Mouse (Mus musculus) limb, embryonic 11.5 days (tissue): ENCODE results near the gene Usp48. TPM values are rescaled to one million over a fixed set of nuclear protein-coding genes. Genes with fewer than 3 reads are reported as not detected.

Experiments
- ATAC-seq: fragments of 200-750 bp; cut with Nextera tagmentation; 2 replicates; pipeline ENCODE4 v1.8.0; 2017; ENCODE audit warnings: low read depth; ENCODE audit not compliant: insufficient number of reproducible peaks, low FRiP score, low TSS enrichment
- DNase-seq: peaks from one replicate; pipeline ENCODE4 v3.0.0-alpha.2; 2015; ENCODE audit warnings: low spot score
- H3K27ac ChIP-seq: fragments of 300-500 bp; sonication (generic); replicated peaks from 2 replicates; pipeline ENCODE4 v1.5.1; 2014; ENCODE audit warnings: low read depth, mild to moderate bottlenecking, low read length
- H3K27me3 ChIP-seq: fragments of 300-500 bp; sonication (generic); 2 replicates; pipeline ENCODE4 v1.6.1; 2014; ENCODE audit warnings: mild to moderate bottlenecking, low read length, mixed read lengths; ENCODE audit not compliant: control insufficient read depth, insufficient read depth
- H3K36me3 ChIP-seq: fragments of 300-500 bp; sonication (generic); 2 replicates; pipeline ENCODE4 v1.6.1; 2014; ENCODE audit warnings: mild to moderate bottlenecking, low read length, moderate library complexity, mixed read lengths; ENCODE audit not compliant: control insufficient read depth, insufficient read depth
- H3K4me1 ChIP-seq: fragments of 300-500 bp; sonication (generic); 2 replicates; pipeline ENCODE4 v1.6.1; 2014; ENCODE audit warnings: low read length, mixed read lengths; ENCODE audit not compliant: control insufficient read depth, insufficient read depth
- H3K4me2 ChIP-seq: fragments of 300-500 bp; sonication (generic); 2 replicates; pipeline ENCODE4 v1.6.1; 2014; ENCODE audit warnings: low read depth, mild to moderate bottlenecking, moderate library complexity; ENCODE audit not compliant: severe bottlenecking
- H3K4me3 ChIP-seq: fragments of 300-500 bp; sonication (generic); 2 replicates; pipeline ENCODE4 v1.5.1; 2014; ENCODE audit warnings: low read depth, low read length
- H3K9ac ChIP-seq: fragments of 300-500 bp; sonication (generic); 2 replicates; pipeline ENCODE4 v1.6.1; 2014; ENCODE audit warnings: mild to moderate bottlenecking, low read length
- H3K9me3 ChIP-seq: fragments of 300-500 bp; sonication (generic); 2 replicates; pipeline ENCODE4 v1.6.1; 2016; ENCODE audit warnings: low read length; ENCODE audit not compliant: control insufficient read depth
- WGBS: fragments of 180-500 bp; shearing (Covaris S2); extraction: QIAGEN DNeasy Blood & Tissue Kit; methylation state at CpG from one replicate; pipeline ENCODE4 v1.1.7; 2014; 5-methylcytosine and 5-hydroxymethylcytosine counted together
- polyA plus RNA-seq: library from polyadenylated mRNA; unstranded; fragments of >200 nt; fragmentation: Nextera tagmentation; extraction: Ambion mirVana; gene quantifications from 2 replicates; pipeline ENCODE4 v1.2.1, GENCODE M21; 2014

Usp48 gene
- polyA plus RNA-seq, 1 experiment from 2014 or later: 93.0 TPM

DNA sequence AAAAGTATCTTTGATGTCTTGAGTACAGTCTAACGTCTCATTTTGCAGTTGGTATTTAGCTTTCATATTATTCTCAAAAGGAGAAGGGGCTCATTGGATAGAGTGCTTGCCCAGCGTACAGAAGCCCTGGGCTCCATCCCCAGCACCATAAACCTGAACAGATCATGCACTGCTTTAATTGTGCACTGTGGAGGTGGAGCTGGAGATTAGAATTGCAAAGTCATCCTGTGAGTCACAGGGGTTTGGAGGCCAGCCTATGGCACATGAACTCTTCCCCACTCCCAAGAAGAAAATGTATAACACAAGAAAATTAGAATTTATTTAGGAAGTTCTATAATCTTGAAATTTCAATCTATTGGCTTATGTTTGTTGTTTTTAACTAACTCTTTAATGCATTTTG is 49.9 kb downstream of the Usp48 start:
- no peak for DNase-seq
- Histone ChIP-seq H3K9me3 (no peaks in the 10 kb centered on the region), H3K4me2 (no peak overlapping the region), H3K4me1 (no peaks in the 10 kb centered on the region), H3K9ac (no peak overlapping the region), H3K36me3 (peaks cover 28% of the 10 kb centered on the region; the same call in 1 of the 2 replicates), H3K27ac (no peak overlapping the region), H3K27me3 (no peaks in the 10 kb centered on the region), H3K4me3 (no peak overlapping the region)
- no peak for ATAC-seq
- 80% methylated on average over 2 of the region's 2 CpGs for WGBS

GRCm38 (mm10) chr4:137646262-137646661 is 52.7 kb downstream of the Usp48 start:
- no peaks in the 10 kb centered on the region for H3K27me3 ChIP-seq
- peaks cover 25% of the 10 kb centered on the region for H3K36me3 ChIP-seq
- no peak overlapping the region for H3K4me3 ChIP-seq
- no peak overlapping the region for H3K9ac ChIP-seq
- no peaks in the 10 kb centered on the region for H3K9me3 ChIP-seq
- H3K4me2 ChIP-seq: no peak overlapping the region
- H3K4me1 ChIP-seq: no peaks in the 10 kb centered on the region
- DNase-seq: no peak
- no peak for ATAC-seq
- no peak overlapping the region for H3K27ac ChIP-seq

DNA sequence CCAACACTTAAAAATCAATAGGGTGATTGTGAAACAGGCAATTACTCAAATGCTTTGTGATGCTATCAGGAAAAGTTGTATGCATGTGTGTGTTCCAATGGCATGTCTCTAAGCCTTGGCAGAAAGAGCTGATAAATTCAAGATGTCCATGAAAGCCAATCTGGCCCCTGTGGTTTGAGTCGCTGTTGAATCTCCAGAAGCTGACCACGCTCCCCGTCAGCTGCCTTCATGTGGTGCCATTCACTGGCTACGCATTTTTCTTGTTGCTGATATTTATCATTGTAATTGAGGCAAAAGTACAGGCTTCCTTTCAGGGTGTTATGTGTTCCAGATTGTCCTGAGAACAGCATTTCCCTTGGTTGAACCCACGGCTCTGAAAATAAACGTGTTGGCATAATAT is 54.1 kb downstream of the Usp48 start:
- Histone ChIP-seq H3K27me3 (no peaks in the 10 kb centered on the region), H3K4me2 (no peak overlapping the region), H3K36me3 (peaks cover 27% of the 10 kb centered on the region), H3K4me3 (no peak overlapping the region), H3K4me1 (no peaks in the 10 kb centered on the region), H3K9ac (no peak overlapping the region), H3K9me3 (no peaks in the 10 kb centered on the region), H3K27ac (no peak overlapping the region)
- DNase-seq (no peak), ATAC-seq (no peak)
- 83% methylated on average over 6 of the region's 6 CpGs for WGBS

DNA sequence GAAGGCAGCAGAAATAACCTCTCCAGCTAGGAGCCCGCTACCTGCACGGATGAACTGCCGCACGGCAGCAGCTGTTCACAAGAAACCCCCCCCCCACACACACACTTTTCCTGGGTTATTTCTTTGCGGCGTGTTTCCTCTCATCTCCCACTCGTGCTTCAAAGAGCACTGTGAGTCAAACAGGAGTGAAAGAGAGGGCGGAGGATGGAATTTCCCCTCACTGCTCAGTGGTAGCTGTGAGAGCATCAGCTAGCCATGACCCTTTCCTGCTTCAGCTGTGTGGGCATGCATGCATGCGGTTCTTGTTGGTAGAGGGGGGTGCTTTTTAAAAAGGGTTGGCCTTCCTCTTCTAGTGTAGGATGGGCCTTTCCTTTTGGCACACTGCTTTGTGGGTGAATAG is 54.7 kb downstream of the Usp48 start:
- DNase-seq: no peak
- no peaks in the 10 kb centered on the region for H3K9me3 ChIP-seq
- no peak overlapping the region for H3K4me3 ChIP-seq
- H3K27me3 ChIP-seq: no peaks in the 10 kb centered on the region
- 89% methylated on average over 9 of the region's 9 CpGs for WGBS
- H3K36me3 ChIP-seq: peaks cover 29% of the 10 kb centered on the region
- ATAC-seq: no peak
- H3K4me2 ChIP-seq: no peak overlapping the region
- H3K27ac ChIP-seq: no peak overlapping the region
- no peak overlapping the region for H3K9ac ChIP-seq
- no peaks in the 10 kb centered on the region for H3K4me1 ChIP-seq

DNA sequence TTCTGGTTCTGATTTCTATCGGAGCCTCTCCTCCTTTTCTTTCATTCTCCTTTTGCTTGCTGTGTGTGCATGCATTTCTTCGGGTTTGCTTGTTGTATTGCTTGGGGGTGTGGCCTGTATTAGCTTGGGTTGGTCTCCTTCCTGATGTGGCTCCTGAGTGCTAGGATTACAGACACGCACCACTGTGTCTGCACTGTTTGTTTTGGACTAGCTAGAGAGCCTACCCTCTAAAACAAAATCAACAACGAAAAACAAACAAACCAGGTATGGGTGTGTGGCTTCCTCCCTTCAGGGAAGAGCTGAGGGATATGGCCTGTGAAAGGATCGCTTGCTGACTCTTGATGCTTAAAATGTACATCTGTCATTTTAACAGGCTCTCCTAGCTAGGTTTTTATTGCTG is 57.4 kb downstream of the Usp48 start:
- WGBS: 90% methylated on average over 5 of the region's 5 CpGs
- DNase-seq: no peak
- Histone ChIP-seq H3K36me3 (peaks cover 21% of the 10 kb centered on the region), H3K4me2 (no peak overlapping the region), H3K4me3 (no peak overlapping the region), H3K27ac (no peak overlapping the region), H3K27me3 (no peaks in the 10 kb centered on the region), H3K4me1 (no peaks in the 10 kb centered on the region), H3K9me3 (no peaks in the 10 kb centered on the region), H3K9ac (no peak overlapping the region)
- ATAC-seq: no peak

DNA sequence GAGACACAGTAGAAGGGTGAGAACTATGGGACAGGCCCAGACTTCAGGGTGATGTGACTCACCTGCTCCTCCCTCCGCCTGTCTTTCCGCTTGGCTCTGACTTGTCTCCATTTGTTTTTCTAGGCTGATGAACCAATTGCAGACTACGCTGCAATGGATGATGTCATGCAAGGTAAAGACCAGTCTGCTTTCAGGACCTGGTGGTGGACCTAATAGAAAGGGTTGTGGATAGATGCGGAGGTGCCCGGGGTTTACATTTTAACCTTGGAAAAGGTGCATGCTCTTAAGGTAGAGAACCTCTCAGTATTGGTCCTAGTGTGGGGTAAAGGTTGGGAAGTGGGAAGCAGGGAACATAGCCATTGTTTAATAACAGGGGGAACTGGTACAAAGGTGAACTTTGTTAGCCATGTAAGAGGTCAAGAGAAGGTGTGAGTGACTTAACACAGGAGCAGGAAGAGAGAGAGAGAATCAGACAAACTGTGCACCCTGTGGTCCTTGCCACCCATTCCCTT is 59.3 kb downstream of the Usp48 start:
- ATAC-seq (no peak), DNase-seq (no peak)
- 98% methylated on average over 5 of the region's 5 CpGs for WGBS
- no peak overlapping the region for H3K9ac ChIP-seq
- no peaks in the 10 kb centered on the region for H3K27me3 ChIP-seq
- no peaks in the 10 kb centered on the region for H3K9me3 ChIP-seq
- H3K4me1 ChIP-seq: no peaks in the 10 kb centered on the region
- H3K4me3 ChIP-seq: no peak overlapping the region
- no peak overlapping the region for H3K27ac ChIP-seq
- no peak overlapping the region for H3K4me2 ChIP-seq
- H3K36me3 ChIP-seq: peaks cover 25% of the 10 kb centered on the region

DNA sequence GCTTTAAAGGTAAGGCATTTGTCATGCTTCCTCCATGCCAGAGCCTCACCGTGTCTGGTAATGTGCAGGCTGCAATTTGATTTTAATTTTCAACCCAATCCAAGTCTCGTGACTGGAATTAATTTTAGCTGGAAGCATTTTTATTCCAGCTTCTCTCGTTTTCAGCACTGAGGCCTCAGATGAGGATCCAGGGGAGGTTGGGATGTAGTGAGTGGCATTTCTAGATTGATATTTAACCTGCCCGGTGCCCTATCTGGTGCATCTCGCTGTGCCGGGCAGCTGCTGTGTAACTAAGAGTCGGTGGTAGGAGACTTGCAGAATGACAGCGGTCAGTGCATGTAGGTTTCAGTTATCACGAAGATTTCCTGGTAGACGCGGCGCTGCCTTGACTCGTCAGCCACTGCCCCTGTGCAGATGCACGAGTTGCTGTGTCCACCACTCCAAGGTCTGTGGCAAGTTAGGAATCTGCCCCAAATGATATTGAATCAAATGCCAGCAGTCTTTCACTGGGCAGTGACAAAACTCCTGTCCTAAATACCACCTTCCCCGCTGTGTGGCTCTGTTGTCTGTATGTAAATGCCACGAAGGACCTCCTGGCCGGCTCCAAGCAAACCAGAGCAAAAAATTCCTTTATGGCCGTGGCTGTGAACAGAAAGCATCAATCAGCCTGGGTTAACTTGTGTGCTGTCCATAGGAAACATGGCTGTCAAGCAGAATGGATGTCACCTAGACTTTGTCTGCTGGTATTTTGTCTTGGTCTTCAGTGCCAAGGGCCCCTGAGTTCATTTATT is 61.9 kb downstream of the Usp48 start:
- H3K4me3 ChIP-seq: no peak overlapping the region
- H3K4me1 ChIP-seq: no peaks in the 10 kb centered on the region
- 91% methylated on average over 18 of the region's 18 CpGs for WGBS
- peaks cover 22% of the 10 kb centered on the region for H3K36me3 ChIP-seq
- DNase-seq (no peak), ATAC-seq (no peak)
- no peak overlapping the region for H3K9ac ChIP-seq
- H3K4me2 ChIP-seq: no peak overlapping the region
- no peaks in the 10 kb centered on the region for H3K9me3 ChIP-seq
- H3K27ac ChIP-seq: no peak overlapping the region
- H3K27me3 ChIP-seq: no peaks in the 10 kb centered on the region

- no peak for ATAC-seq
- H3K9me3 ChIP-seq: no peaks in the 10 kb centered on the region
- no peak overlapping the region for H3K27ac ChIP-seq
- H3K36me3 ChIP-seq: peaks cover 13% of the 10 kb centered on the region
- no peak overlapping the region for H3K9ac ChIP-seq
- no peak overlapping the region for H3K4me3 ChIP-seq
- 95% methylated on average over 8 of the region's 8 CpGs for WGBS
- no peaks in the 10 kb centered on the region for H3K4me1 ChIP-seq
- H3K27me3 ChIP-seq: no peaks in the 10 kb centered on the region
- no peak for DNase-seq
- no peak overlapping the region for H3K4me2 ChIP-seq
Measured at GRCm38 (mm10) chr4:137657674-137658073, 64.1 kb downstream of the Usp48 start.

DNA sequence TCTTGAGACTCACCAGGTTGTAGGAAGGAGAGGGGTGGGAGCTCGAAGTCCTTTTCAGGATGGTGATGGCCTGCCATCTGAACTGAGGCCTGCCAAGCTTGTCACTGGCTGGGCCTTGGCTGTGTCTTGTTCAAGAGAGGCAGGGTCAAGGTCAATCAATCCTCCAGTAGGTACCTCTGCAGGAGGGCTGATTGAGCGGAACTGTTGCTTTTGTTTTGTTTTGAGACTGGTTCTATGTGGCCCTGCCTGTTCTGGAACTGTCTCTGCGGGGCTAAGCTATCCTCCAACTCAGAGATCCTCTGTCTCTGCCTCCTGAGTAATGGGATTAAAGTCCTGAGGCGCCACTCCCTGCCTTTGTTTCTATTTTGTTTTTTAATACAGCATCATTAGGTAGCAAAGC is 66.0 kb downstream of the Usp48 start:
- DNase-seq: no peak
- WGBS: 87% methylated on average over 4 of the region's 4 CpGs
- Histone ChIP-seq H3K4me1 (peaks cover 3% of the 10 kb centered on the region; the same call in 1 of the 2 replicates), H3K9ac (no peak overlapping the region), H3K27ac (no peak overlapping the region), H3K4me2 (no peak overlapping the region), H3K4me3 (no peak overlapping the region), H3K36me3 (peaks cover 11% of the 10 kb centered on the region), H3K9me3 (no peaks in the 10 kb centered on the region), H3K27me3 (peaks cover 12% of the 10 kb centered on the region)
- ATAC-seq: no peak
